Mouse (Mus musculus) kidney, adult 2 months (tissue): Measurements from ENCODE around the gene Hs3st2. TPM values are rescaled to one million over a fixed set of nuclear protein-coding genes. Genes with fewer than 3 reads are reported as not detected.
A peak's percentile ranks its signal among the peaks of the same experiment; 100 is the strongest.

Source experiments
- DNase-seq: peaks from one replicate; pipeline ENCODE4 v3.0.0; 2021
- H3K27ac ChIP-seq: fragments of 200-500 bp; 2 replicates; pipeline ENCODE4 v1.5.1; 2012; ENCODE audit warnings: low read depth, low read length, control low read depth, inconsistent platforms; ENCODE audit not compliant: insufficient read depth
- H3K27me3 ChIP-seq: fragments of 200-500 bp; replicated peaks from 2 replicates; pipeline ENCODE4 v1.6.1; 2012; ENCODE audit warnings: mild to moderate bottlenecking, moderate library complexity, low read length, inconsistent platforms; ENCODE audit not compliant: control insufficient read depth, insufficient read depth
- H3K36me3 ChIP-seq: fragments of 200-500 bp; 2 replicates; pipeline ENCODE4 v1.6.1; 2012; ENCODE audit warnings: mild to moderate bottlenecking, moderate library complexity, low read length, inconsistent platforms; ENCODE audit not compliant: control insufficient read depth, insufficient read depth
- H3K4me1 ChIP-seq: fragments of 200-500 bp; 2 replicates; pipeline ENCODE4 v1.6.1; 2011; ENCODE audit warnings: low read length; ENCODE audit not compliant: control insufficient read depth, insufficient read depth
- H3K4me3 ChIP-seq: fragments of 200-500 bp; 2 replicates; pipeline ENCODE4 v1.5.1; 2011; ENCODE audit warnings: mild to moderate bottlenecking, low read depth, low read length, control low read depth; ENCODE audit not compliant: insufficient read depth
- CTCF ChIP-seq: fragments of 200-500 bp; conservative IDR thresholded peaks from 2 replicates; pipeline ENCODE4 v1.5.1; 2011; ENCODE audit warnings: low read depth, mild to moderate bottlenecking, control low read depth, low read length, moderate library complexity, mixed read lengths; ENCODE audit not compliant: insufficient read depth, insufficient read length
- POLR2A ChIP-seq: fragments of 200-500 bp; IDR thresholded peaks from one replicate; pipeline ENCODE4 v1.6.1; 2011; ENCODE audit warnings: low read depth, low read length, control low read depth
- WGBS: fragments of 180-500 bp; shearing (Covaris S2); methylation state at CpG from one replicate; pipeline ENCODE4 v1.1.7; 2018; 5-methylcytosine and 5-hydroxymethylcytosine counted together
- polyA plus RNA-seq: library from polyadenylated mRNA; depleted of rRNA; stranded (reverse); fragments of >200 nt; gene quantifications from 2 replicates; pipeline ENCODE4 v1.2.3, GENCODE M21; 2012

Hs3st2 gene
- polyA plus RNA-seq, 1 experiment: 0.03 TPM

DNA sequence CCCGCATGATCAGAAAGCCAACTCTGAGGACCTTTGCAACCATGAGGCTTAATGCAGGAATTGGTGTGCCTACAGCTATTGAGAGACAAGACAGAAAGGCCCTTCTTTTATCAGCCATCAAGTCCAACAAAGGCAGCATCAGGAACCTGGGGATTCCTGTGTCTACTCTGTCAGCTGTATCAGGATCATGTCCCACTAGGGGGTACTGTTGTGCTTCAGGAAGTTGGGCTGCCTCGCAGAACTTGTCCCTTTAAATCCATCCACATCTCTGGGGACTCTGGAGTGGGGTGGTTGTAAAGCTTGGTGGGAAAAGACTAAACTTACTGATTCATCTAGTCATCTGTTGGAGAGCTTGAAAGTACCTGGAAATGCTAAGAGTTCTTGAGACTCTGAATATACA is 93.6 kb downstream of the Hs3st2 start:
- Histone ChIP-seq H3K4me3 (no peak overlapping the region), H3K27me3 (no peaks in the 10 kb centered on the region), H3K36me3 (no peaks in the 10 kb centered on the region), H3K4me1 (no peaks in the 10 kb centered on the region; the same call in 1 of the 2 replicates), H3K27ac (no peak overlapping the region)
- peak; percentile 22 for DNase-seq
- WGBS: 63% methylated on average over 2 of the region's 2 CpGs
- TF ChIP-seq CTCF (no peak; the same call in 1 of the 2 replicates), POLR2A (no peak)

DNA sequence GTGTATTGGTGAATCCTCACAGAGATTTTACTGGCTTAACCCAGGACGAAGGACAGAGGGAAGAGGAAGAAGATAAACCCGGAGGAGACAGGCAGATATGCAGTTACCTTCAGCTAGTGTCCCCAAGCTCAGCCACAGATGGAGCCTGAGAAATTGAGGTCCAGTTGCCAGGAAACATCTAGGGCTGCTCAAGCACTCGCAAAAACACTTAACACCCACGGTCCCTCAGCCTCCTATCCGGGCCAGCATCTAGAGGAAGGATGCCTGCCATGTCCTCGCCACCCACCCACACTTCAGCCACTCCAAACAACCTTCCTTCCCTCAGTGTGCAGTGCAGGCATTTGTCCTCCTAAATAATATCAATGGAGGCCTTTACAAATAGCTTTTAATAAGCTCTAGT is 95.6 kb downstream of the Hs3st2 start:
- TF ChIP-seq POLR2A: no peak
- TF ChIP-seq CTCF: no peak
- no peaks in the 10 kb centered on the region for H3K36me3 ChIP-seq

DNA sequence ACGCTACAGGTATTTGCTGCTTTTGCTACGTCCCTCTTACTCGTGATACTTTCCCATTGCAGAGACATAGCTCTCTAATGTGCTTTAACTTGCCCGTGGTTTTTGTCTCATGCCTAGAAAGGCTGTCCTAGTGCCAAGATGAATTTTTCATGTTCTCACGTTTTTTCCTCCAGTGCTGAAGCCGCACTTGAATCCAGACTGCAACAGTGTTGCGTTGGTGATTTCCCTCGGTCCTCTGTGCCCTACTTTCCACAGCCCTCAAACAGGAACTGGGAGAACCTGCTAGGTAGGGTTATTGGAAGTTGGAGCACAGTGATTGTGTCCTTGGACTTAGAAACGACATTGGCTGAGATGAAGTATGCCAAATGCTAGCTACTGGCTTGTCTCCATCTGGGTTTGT is 97.7 kb downstream of the Hs3st2 start:
- Histone ChIP-seq H3K27ac (no peak overlapping the region), H3K4me3 (no peak overlapping the region), H3K27me3 (no peaks in the 10 kb centered on the region), H3K36me3 (no peaks in the 10 kb centered on the region), H3K4me1 (no peaks in the 10 kb centered on the region; the same call in 1 of the 2 replicates)
- 63% methylated on average over 9 of the region's 9 CpGs for WGBS
- DNase-seq: peak; percentile 47
- TF ChIP-seq POLR2A (no peak), CTCF (no peak)

More for the DNA sequence above, 95.6 kb downstream of the Hs3st2 start:
- Histone ChIP-seq H3K4me1 (no peaks in the 10 kb centered on the region; the same call in 1 of the 2 replicates), H3K27me3 (no peaks in the 10 kb centered on the region), H3K4me3 (no peak overlapping the region), H3K27ac (no peak overlapping the region)
- no peak for DNase-seq
- 78% methylated on average over 6 of the region's 6 CpGs for WGBS

- Histone ChIP-seq H3K27me3 (no peaks in the 10 kb centered on the region), H3K27ac (no peak overlapping the region), H3K36me3 (no peaks in the 10 kb centered on the region), H3K4me1 (no peaks in the 10 kb centered on the region; the same call in 1 of the 2 replicates), H3K4me3 (no peak overlapping the region)
- no peak for DNase-seq
- no peak for TF ChIP-seq POLR2A
- TF ChIP-seq CTCF: no peak
- WGBS: 41% methylated on average over 3 of the region's 3 CpGs
These were observed 99.9 kb downstream of the Hs3st2 start for GRCm38 (mm10) chr7:121491455-121492005.

DNA sequence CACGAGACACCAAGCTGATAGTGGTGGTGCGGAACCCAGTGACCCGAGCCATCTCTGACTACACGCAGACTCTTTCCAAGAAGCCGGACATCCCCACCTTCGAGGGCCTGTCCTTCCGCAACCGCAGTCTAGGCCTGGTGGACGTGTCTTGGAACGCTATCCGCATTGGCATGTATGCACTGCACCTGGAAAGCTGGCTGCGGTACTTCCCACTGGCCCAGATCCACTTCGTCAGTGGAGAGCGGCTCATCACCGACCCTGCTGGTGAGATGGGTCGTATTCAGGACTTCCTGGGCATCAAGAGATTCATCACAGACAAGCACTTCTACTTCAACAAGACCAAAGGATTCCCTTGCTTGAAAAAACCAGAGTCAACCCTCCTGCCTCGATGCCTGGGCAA is 108.9 kb downstream of the Hs3st2 start:
- 88% methylated on average over 17 of the region's 17 CpGs for WGBS
- DNase-seq: no peak
- H3K27ac ChIP-seq: no peak overlapping the region
- no peaks in the 10 kb centered on the region for H3K27me3 ChIP-seq
- H3K36me3 ChIP-seq: no peaks in the 10 kb centered on the region
- TF ChIP-seq POLR2A (no peak), CTCF (no peak)
- H3K4me3 ChIP-seq: no peak overlapping the region
- no peaks in the 10 kb centered on the region for H3K4me1 ChIP-seq

GRCm38 (mm10) chr7:121501666-121502065 is 110.0 kb downstream of the Hs3st2 start:
- Histone ChIP-seq H3K36me3 (no peaks in the 10 kb centered on the region), H3K27me3 (no peaks in the 10 kb centered on the region), H3K4me3 (no peak overlapping the region), H3K4me1 (no peaks in the 10 kb centered on the region), H3K27ac (no peak overlapping the region)
- no peak for TF ChIP-seq POLR2A
- TF ChIP-seq CTCF: no peak
- 81% methylated on average over 10 of the region's 10 CpGs for WGBS
- no peak for DNase-seq

DNA sequence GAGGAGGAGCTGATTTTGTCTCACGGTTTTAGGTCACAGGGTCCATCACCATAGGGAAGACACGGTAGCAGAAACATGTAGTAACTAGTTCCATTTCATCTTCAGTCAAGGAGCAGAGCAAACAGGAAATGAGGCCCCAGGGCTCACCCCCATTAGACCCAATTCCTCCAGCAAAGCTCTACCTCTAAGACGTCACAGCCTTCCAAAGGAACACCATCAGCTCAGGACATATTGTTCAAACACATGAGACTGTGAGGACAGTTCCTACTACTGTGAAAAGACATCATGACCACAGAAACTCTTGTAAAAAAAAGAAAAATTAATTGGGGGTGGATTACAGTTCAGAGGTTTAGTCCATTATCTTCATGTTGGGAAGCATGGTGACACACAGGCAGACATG is 125.1 kb downstream of the Hs3st2 start:
- H3K36me3 ChIP-seq: no peaks in the 10 kb centered on the region
- WGBS: 53% methylated on average over 3 of the region's 3 CpGs
- H3K4me1 ChIP-seq: no peaks in the 10 kb centered on the region
- no peak overlapping the region for H3K4me3 ChIP-seq
- no peak for DNase-seq
- no peak overlapping the region for H3K27ac ChIP-seq
- TF ChIP-seq POLR2A (no peak), CTCF (no peak)
- no peaks in the 10 kb centered on the region for H3K27me3 ChIP-seq
